Mouse (Mus musculus) olfactory bulb, adult 2 months (tissue): ENCODE results near the gene Vgf. TPM values are rescaled to one million over a fixed set of nuclear protein-coding genes. Genes with fewer than 3 reads are reported as not detected.
A peak's percentile ranks its signal among the peaks of the same experiment; 100 is the strongest.

Experiments
- H3K27ac ChIP-seq: fragments of 200-500 bp; 2 replicates; pipeline ENCODE4 v1.5.1; 2012; ENCODE audit warnings: low read depth, low read length; ENCODE audit not compliant: insufficient read depth
- H3K4me1 ChIP-seq: fragments of 200-500 bp; 2 replicates; pipeline ENCODE4 v1.6.1; 2012; ENCODE audit warnings: low read length; ENCODE audit not compliant: control insufficient read depth, insufficient read depth
- H3K4me3 ChIP-seq: fragments of 200-500 bp; 2 replicates; pipeline ENCODE4 v1.5.1; 2012; ENCODE audit warnings: mild to moderate bottlenecking, low read depth, low read length, moderate library complexity; ENCODE audit not compliant: insufficient read depth
- CTCF ChIP-seq: fragments of 200-500 bp; IDR thresholded peaks from 2 replicates; pipeline ENCODE4 v1.5.1; 2012; ENCODE audit warnings: low read depth, mild to moderate bottlenecking, low read length, moderate library complexity; ENCODE audit not compliant: insufficient read depth
- POLR2A ChIP-seq: fragments of 200-500 bp; IDR thresholded peaks from 2 replicates; pipeline ENCODE4 v1.6.1; 2012; ENCODE audit warnings: mild to moderate bottlenecking, low read depth, low read length, moderate library complexity; ENCODE audit not compliant: insufficient read depth
- WGBS: fragments of 180-500 bp; shearing (Covaris S2); methylation state at CpG from one replicate; pipeline ENCODE4 v1.1.7; 2018; 5-methylcytosine and 5-hydroxymethylcytosine counted together
- polyA plus RNA-seq: library from polyadenylated mRNA; stranded (reverse); fragments of >200 nt; gene quantifications from 2 replicates; pipeline ENCODE4 v1.2.4, GENCODE M21; 2012; ENCODE audit warnings: low replicate concordance; ENCODE audit not compliant: missing spikeins, insufficient read depth, insufficient read length

Vgf gene
- polyA plus RNA-seq, 1 experiment: not detected

GRCm38 (mm10) chr5:137075726-137076125 lies 49.5 kb downstream of the Vgf start:
- TF ChIP-seq POLR2A (no peak), CTCF (no peak)
- 82% methylated on average over 6 of the region's 6 CpGs for WGBS
- H3K27ac ChIP-seq: peak overlapping the region; percentile 80; the same call in 1 of the 2 replicates
- H3K4me3 ChIP-seq: no peak overlapping the region
- peaks cover 56% of the 10 kb centered on the region for H3K4me1 ChIP-seq

DNA sequence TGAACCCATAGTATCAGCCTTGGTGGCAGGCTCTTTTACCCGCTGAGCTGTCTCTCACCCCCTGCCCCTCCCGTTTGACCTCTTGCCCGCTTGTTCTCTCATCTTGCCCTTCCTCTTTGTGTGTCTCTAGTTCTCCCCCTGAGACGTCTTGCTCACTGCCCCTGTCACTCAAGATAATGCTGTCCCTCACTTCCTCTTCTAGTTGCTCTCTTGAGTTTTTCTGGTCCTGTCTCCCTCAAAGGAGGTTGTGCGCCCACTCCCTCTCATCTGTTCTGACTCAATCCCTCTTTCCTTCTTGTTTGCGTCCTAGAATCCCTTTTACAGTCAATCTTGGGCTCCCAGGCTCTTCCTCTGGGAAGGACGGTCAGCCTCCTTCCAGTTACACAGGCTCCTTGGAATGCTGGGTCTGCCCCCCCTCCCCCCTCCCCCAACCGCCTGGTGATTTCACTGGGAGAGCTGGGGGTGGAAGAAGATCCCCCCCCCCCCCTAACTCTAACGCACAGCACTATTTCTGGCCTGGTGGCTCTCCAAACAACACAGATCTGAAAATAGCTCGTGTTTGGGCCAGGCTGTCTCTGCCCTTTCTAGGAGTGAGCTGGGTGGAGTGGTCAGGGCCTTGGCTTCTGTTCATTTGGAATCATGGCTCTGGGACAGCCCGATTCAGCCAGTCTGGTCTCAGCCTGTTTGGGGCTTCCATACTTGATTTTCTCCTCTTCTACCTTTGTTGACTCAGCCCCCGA lies 50.2 kb downstream of the Vgf start:
- WGBS: 38% methylated on average over 12 of the region's 12 CpGs
- no peak overlapping the region for H3K4me3 ChIP-seq
- TF ChIP-seq POLR2A: no peak
- TF ChIP-seq CTCF: no peak
- peak overlapping the region; percentile 80 for H3K27ac ChIP-seq
- H3K4me1 ChIP-seq: peaks cover 51% of the 10 kb centered on the region

DNA sequence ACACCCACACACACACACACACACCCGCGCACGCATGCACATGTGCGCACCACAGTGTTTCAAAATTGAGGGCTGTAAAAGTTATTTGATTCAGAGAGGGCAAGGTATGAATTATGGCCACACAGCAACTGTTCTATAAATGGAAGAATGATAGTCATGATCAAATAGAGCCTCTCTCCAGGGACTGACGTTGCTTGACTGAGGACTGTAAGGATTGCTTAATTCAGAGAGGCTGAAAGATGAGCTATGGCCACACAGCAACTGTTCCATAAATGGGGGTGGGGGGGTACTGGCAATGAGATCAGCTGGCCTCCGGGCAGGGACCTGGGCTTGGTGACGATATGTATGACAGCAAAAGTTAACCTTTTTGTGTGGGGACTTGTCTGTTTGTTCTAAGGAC lies 51.0 kb downstream of the Vgf start:
- Histone ChIP-seq H3K4me1 (peaks cover 46% of the 10 kb centered on the region), H3K27ac (peak overlapping the region; percentile 46; the same call in 1 of the 2 replicates), H3K4me3 (no peak overlapping the region)
- TF ChIP-seq CTCF: no peak
- no peak for TF ChIP-seq POLR2A
- WGBS: 84% methylated on average over 7 of the region's 7 CpGs

GRCm38 (mm10) chr5:137078041-137078440 lies 51.8 kb downstream of the Vgf start:
- TF ChIP-seq POLR2A (no peak), CTCF (no peak)
- Histone ChIP-seq H3K4me1 (peaks cover 38% of the 10 kb centered on the region), H3K4me3 (no peak overlapping the region), H3K27ac (no peak overlapping the region)
- WGBS: 87% methylated on average over 14 of the region's 14 CpGs

GRCm38 (mm10) chr5:137078616-137079015 lies 52.4 kb downstream of the Vgf start:
- TF ChIP-seq CTCF (no peak), POLR2A (no peak)
- WGBS: 80% methylated on average over 6 of the region's 6 CpGs

DNA sequence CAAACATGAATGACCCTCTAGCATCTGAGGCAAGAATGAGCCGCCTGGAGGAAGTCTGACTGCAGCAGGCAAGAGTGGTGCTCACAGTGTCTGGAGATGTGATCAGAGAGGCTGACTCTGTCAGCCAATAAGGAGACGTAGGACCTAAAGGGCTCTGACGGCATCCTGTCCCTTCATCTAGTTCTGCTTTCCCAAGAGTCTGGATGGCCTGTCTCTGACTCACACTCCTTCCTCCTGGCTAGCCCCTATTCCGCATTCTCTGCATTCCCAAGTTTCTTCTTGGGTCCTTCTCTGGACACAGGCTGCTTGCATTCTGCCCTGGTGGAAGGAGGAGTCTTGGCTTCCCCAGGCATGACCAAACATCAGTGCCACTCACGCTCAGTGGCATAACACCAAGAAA lies 53.7 kb downstream of the Vgf start:
- H3K4me1 ChIP-seq: peaks cover 25% of the 10 kb centered on the region
- no peak overlapping the region for H3K27ac ChIP-seq
- 71% methylated on average over 5 of the region's 5 CpGs for WGBS
- no peak for TF ChIP-seq POLR2A
- no peak for TF ChIP-seq CTCF
- no peak overlapping the region for H3K4me3 ChIP-seq

More at GRCm38 (mm10) chr5:137078616-137079015, 52.4 kb downstream of the Vgf start:
- Histone ChIP-seq H3K4me1 (peaks cover 36% of the 10 kb centered on the region), H3K4me3 (no peak overlapping the region), H3K27ac (no peak overlapping the region)

Other genes starting within 250 kb of the Vgf start
- gene Col26a1, start 143.2 kb upstream of the Vgf start, polyA plus RNA-seq: not detected in 2 replicates
- gene Ift22, start 118.2 kb upstream of the Vgf start, polyA plus RNA-seq: not detected in 2 replicates
- gene Fis1, start 73.1 kb upstream of the Vgf start, polyA plus RNA-seq: not detected in 2 replicates
- not detected in 2 replicates for gene Cldn15, start 59.8 kb upstream of the Vgf start, polyA plus RNA-seq
- not detected in 2 replicates for gene Plod3, start 39.4 kb upstream of the Vgf start, polyA plus RNA-seq
- gene Znhit1, start 38.4 kb upstream of the Vgf start, polyA plus RNA-seq: not detected in 2 replicates
- gene Ap1s1, start 19.7 kb downstream of the Vgf start, polyA plus RNA-seq: not detected in 2 replicates
- not detected in 2 replicates for gene Serpine1, start 45.9 kb downstream of the Vgf start, polyA plus RNA-seq
- 43.5 TPM in 1 of 2 replicates, not detected in the other for gene Trim56, start 89.8 kb downstream of the Vgf start, polyA plus RNA-seq
- gene Muc3, start 122.9 kb downstream of the Vgf start, polyA plus RNA-seq: not detected in 2 replicates
- not detected in 2 replicates for gene Muc3a, start 186.0 kb downstream of the Vgf start, polyA plus RNA-seq